Mouse (Mus musculus): ENCODE measurements around the gene Tmem209.
A peak's percentile ranks its signal among the peaks of the same experiment; 100 is the strongest.

Gene Tmem209

GRCm38 (mm10) chr6:30538240-30538639 lies 28.7 kb upstream of the Tmem209 start:
- no peak for DNase-seq (ENCODE audit: low spot score in 2 of 2)

GRCm38 (mm10) chr6:30535340-30535739 lies 25.8 kb upstream of the Tmem209 start:
- peak; percentile 24 to 28 for DNase-seq (ENCODE audit: low spot score in 2 of 2)

GRCm38 (mm10) chr6:30528800-30529199 lies 19.2 kb upstream of the Tmem209 start:
- no peak for DNase-seq (ENCODE audit: low spot score in 2 of 2)

- DNase-seq (ENCODE audit: low spot score in 2 of 2) = no peak
These were observed 17.3 kb upstream of the Tmem209 start for GRCm38 (mm10) chr6:30526586-30527515.

GRCm38 (mm10) chr6:30525456-30526332 lies 16.1 kb upstream of the Tmem209 start:
- no peak for DNase-seq (ENCODE audit: low spot score in 2 of 2)

GRCm38 (mm10) chr6:30520400-30520799 lies 10.8 kb upstream of the Tmem209 start:
- no peak for DNase-seq (ENCODE audit: low spot score in 2 of 2)

GRCm38 (mm10) chr6:30514242-30514641 lies 4.7 kb upstream of the Tmem209 start:
- DNase-seq (ENCODE audit: low spot score in 2 of 2) = no peak

GRCm38 (mm10) chr6:30510291-30510690 lies 708 bp upstream of the Tmem209 start:
- no peak for DNase-seq (ENCODE audit: low spot score in 2 of 2)

- DNase-seq (ENCODE audit: low spot score in 2 of 2) = no peak
These were observed 759 bp downstream of the Tmem209 start for GRCm38 (mm10) chr6:30508824-30509223.

- no peak for DNase-seq (ENCODE audit: low spot score in 2 of 2)
These were observed 10.5 kb downstream of the Tmem209 start for GRCm38 (mm10) chr6:30499049-30499448.

GRCm38 (mm10) chr6:30486504-30486903 lies 23.1 kb downstream of the Tmem209 start:
- DNase-seq (ENCODE audit: low spot score in 2 of 2) = no peak

- no peak for DNase-seq (ENCODE audit: low spot score in 2 of 2)
These were observed 26.7 kb downstream of the Tmem209 start for GRCm38 (mm10) chr6:30482908-30483307.

GRCm38 (mm10) chr6:30479418-30479817 lies 30.2 kb downstream of the Tmem209 start:
- DNase-seq (ENCODE audit: low spot score in 2 of 2) = no peak

- no peak for DNase-seq (ENCODE audit: low spot score in 2 of 2)
These were observed 31.8 kb downstream of the Tmem209 start for GRCm38 (mm10) chr6:30477784-30478183.

- no peak for DNase-seq (ENCODE audit: low spot score in 2 of 2)
These were observed 32.3 kb downstream of the Tmem209 start for GRCm38 (mm10) chr6:30477210-30477714.

- no peak for DNase-seq (ENCODE audit: low spot score in 2 of 2)
These were observed 33.4 kb downstream of the Tmem209 start for GRCm38 (mm10) chr6:30476025-30476765.

- DNase-seq (ENCODE audit: low spot score in 2 of 2) = no peak
These were observed 37.9 kb downstream of the Tmem209 start for GRCm38 (mm10) chr6:30471706-30472105.

- DNase-seq (ENCODE audit: low spot score in 2 of 2) = peak in 1 of 2 experiments; percentile 23
These were observed 40.2 kb downstream of the Tmem209 start for GRCm38 (mm10) chr6:30469370-30469769.

- peak in 1 of 2 experiments; percentile 20 for DNase-seq (ENCODE audit: low spot score in 2 of 2)
These were observed 40.9 kb downstream of the Tmem209 start for GRCm38 (mm10) chr6:30468684-30469083.

GRCm38 (mm10) chr6:30468058-30468457 lies 41.5 kb downstream of the Tmem209 start:
- DNase-seq (ENCODE audit: low spot score in 2 of 2) = no peak

GRCm38 (mm10) chr6:30465586-30465985 lies 44.0 kb downstream of the Tmem209 start:
- no peak for DNase-seq (ENCODE audit: low spot score in 2 of 2)

All from urinary bladder, postnatal 36 days (tissue).